Mouse (Mus musculus) megakaryocyte-erythroid progenitor cell, adult 5-6 weeks (primary cell): ENCODE results near the gene Fgd4. TPM values are rescaled to one million over a fixed set of nuclear protein-coding genes. Genes with fewer than 3 reads are reported as not detected.
"Not testable (repeated sequence)": the region's sequence is repeated elsewhere in the genome, so short reads cannot be mapped to it uniquely, and the experiment has no call there.

Experiments
- ATAC-seq: replicated peaks from 2 replicates; pipeline ENCODE4 v1.8.0; 2016; ENCODE audit warnings: mild to moderate bottlenecking, inconsistent platforms; ENCODE audit not compliant: severe bottlenecking, poor library complexity, low FRiP score, low TSS enrichment
- total RNA-seq, 2 experiments: library from RNA; stranded (forward) in 1 of 2; stranded (reverse) in 1 of 2; fragments of 200-1000, 215-1000 nt in 1 of 2; fragments of >200 nt in 1 of 2; fragmentation: Nextera tagmentation in 1 of 2; gene quantifications; 2 replicates each; pipeline ENCODE4 v1.2.3; 2014 to 2017

The Fgd4 gene
- total RNA-seq, 2 experiments from 2014 or later = 2.0 to 2.3 TPM

DNA sequence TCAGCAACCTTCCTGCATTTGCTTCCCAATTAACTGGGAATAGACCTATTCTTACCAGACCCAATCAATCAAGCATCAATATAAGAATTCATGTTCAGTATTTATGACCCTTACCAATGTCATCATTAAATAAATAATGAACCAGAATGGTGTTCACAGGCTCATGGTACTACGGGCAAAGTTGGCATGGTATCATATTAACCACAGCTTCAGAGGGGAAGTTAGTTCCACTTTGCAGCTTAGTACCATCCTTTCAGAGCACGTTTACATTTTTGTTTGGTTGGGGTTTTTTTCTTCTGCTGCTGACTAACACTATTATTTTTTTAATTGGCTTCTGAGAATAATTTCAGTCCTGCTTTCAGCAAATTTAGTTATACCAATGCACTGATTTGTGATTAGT is 51.2 kb downstream of the Fgd4 start:
- no peak for ATAC-seq

DNA sequence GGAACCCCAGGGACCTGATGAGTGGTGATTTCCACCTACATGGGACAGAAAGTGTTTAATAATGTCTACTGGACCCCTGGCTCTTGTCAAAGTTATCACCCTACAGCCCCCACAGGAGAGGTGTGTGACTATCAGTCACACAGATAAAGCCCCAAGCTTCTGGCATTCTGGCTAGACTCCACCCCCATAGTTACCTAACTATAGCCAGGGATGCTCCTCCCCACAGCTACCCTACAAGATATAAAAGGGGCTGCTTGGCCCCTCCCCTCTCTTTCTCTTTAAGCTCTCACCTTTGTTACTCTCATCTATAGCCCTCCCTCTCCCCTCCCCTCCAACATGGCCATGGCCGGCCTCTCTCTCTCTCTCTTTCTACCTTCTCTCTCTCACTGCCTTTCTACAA is 53.7 kb downstream of the Fgd4 start:
- no peak for ATAC-seq

DNA sequence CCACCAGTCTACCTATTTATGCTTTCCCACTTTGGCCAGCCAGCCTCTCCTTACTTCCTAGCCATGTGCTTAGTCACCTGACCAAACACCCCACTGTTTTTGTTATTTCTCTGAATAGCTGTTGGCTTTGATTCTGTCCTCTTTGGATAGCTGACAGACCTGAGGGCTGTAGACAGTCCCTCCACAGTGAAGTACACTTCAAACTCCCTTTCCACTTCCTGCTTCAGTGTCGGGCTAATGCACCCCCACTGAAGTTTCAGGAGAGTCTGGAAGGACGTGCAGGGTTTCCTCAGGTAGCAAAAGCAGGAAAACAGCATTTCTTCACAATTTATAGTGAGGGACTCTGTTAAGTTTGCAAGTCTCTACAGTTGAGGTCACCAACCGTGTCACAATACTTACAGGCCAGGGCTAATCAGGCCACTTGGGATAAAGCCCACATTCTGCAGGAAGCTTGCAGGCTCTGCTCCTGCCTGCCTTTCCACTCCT is 57.4 kb downstream of the Fgd4 start:
- ATAC-seq = no peak

DNA sequence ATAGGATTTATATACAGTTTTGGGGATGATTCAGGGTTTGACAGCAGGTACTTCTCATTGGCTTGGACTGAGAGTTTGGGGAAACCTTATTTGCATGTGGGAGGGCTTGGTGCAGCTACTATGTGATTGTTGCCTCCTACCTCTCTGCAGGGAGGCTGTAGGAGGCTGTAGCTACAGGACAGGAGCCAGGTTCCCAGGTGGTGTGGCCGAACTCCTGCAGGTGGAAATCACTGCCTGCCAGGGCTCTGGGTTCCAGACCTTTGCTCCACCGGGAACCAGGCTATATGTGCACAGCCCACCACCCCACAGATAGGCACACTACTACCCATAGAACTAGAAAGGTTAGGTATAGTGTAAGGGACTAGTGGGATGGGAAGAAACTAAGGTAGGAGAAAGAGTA is 61.0 kb downstream of the Fgd4 start:
- ATAC-seq = not testable (repeated sequence)

DNA sequence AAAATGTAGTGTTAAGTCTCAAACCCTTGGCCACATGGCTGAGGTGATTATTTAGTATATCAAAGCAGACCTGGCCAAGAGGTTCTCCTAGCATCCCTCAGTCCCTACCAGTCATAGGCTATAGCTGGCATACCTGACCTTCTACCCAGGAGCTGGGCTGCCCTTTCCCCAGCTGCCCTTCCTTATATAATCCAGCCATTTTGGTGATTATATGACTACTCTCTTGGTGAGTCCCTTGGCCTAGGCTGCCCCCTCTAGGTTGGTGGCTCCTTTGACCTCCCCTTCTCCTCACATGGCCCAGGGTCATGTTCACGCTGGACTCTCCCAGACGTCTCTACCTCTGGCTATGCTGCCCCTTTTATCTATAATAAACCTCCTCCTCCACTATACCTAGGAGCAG is 65.1 kb downstream of the Fgd4 start:
- no peak for ATAC-seq

DNA sequence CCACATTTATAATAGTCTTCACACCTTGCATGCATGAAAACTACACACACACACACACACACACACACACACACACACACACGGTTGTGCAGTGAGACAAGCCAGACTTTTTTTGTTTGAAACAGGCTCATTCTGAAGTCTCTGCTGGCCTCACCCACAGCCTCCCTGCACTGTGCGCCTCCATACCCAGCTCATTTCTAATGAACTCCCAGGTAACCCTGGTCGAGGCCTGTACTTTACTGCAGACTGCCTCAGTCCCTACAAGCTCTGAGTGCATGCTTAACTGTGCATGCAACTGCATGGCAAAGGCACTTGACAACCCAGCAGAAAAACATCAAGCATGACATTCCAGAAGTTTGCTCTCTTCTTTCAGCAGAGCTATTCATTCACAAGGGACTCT is 72.3 kb downstream of the Fgd4 start:
- no peak for ATAC-seq

DNA sequence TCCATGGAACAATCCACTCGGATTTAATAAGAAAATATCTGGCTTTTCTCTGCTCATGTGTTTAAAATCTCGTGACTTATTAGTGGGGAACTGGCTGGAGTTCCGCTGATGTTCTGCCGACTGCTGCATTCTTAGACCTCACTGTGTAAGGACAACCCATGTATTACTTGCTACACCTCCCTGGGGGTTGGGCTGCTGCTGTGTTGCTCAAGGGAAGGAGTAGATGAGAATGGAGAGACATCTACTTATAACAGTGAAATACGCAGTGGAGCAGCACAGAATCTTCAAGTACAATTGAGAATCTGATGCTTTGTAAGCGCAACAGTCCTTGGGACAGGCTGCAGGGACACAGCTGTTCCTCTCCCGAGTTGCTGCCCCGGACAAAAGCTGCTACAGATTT is 73.1 kb downstream of the Fgd4 start:
- no peak for ATAC-seq

DNA sequence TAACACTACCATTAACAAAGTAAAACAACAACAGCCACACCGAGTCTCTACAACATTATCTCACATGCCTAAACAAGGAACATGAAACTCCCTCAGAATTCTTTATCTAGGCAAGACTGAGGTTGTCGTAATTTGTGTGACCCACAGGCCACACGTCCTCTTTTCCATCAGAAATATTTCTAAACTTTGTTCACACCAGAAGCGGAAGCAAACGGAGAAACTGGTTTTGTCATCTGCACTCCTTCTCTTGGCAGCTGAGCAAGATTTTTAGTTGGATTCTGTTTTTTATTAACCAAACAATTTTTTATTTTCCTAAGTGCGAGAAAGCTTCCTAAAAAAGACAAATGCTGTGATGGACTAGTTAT is 73.6 kb downstream of the Fgd4 start:
- ATAC-seq = no peak

DNA sequence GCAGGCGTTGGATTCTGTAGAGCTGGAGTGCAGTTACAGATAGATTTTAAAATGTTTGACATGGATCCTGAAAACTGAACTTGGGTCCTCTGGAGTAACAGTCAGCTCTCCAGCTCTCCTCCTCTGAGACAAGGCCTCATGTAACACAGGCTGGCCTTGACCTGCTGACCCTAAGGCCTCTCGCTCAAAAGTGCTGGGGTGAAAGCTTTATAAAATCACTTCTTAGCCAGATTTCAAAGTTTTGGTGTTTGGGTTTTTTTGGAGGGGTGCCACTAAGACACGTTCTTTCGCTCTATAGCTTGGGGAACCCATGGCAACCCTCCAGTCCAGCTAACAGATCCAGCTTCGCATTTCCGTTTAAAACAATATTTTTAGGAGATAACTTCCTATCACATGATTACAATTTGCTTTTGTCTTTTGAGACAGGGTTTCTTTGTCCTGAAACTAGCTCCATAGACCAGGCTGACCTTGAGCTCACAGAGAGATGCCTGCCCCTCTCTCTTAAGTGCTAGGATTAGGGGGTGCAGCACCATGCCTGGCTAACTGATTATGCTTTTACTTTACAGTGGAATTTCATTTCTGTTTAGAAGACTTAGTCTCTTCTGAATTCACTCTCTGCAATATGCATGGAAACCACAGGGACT is 74.1 kb downstream of the Fgd4 start:
- no peak for ATAC-seq

DNA sequence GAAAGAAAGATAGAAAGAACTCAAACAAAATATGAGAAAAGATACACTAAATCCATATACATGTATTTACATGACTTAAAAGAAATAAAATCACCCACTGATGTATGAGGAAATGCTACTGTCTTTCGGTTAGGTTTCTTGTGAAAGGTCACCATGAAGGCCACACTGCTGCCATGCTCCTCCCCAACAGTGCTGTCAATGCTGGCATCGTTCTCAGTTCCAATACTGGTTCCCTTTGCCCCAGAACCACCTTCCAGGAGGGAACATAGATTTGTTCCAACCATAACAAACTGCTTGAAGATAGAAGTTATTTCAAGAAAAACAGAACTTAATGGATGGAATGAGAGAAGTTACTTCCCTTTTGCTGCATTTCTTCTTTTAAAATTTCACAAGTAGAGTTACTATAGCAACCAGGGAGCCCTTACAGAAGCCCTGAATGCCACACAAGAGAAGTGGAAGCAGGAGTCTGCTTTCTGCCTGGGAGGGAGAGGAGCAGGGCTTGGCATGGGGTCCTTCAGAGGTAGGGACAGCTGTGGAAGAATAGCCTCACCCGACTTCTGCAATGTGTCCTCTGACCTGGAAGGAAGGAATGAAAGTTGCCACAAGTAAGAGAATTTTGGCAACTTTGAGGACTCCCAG is 75.0 kb downstream of the Fgd4 start:
- ATAC-seq = no peak

DNA sequence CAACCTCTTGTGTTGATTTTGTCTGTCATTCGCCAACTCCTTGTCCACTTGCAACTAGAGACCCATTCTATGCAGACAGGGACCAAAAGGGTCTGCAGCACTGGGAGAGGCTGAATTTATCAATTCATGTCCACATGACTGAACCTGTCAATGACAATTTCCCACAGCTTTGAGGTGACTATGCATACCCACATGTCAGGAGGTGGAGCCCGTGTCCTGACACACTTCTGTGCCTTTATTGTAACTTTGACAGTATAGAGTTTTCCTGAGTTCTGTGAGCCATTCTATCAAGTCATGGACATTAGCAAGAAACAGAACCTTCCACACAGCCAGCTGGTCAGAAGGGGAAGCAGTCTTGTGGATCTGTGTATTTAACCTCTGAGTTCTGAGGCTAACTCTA is 76.7 kb downstream of the Fgd4 start:
- no peak for ATAC-seq

DNA sequence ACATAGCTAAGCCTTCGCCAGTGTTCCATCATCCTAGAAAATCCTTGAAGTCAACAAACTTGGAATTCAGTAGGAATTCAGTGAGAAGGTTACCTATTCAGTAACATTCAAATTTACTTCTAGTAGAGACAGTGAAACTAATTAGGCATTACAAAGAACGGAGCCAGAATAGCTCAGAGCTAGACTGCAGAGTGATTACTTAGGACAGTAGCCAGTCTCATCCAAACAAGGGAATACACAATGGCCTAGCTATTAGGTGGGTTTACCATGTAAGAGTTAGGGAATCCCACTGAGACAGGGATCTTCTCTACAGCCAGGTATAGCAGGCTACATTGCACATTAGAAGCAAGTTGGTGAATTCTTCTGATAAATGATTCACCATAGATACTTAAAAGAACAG is 77.5 kb downstream of the Fgd4 start:
- not testable (repeated sequence) for ATAC-seq

DNA sequence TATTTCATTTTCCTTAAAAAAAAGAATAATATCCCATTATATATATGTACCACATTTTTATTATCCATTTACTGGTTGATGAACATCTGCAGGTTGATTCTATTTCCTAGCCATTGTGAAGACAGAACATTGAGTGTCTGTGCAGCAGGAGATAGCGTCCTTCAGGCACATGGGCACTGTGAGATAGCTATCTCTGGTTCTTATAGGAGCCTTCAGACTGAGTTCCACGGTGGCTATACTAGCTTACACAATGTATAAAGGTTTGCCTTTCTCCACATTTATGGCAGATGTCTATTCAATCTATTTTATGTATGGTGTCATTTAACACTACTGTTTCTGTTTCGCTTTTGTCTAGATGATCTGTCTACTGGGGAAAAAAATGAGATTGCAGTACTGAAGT is 98.9 kb downstream of the Fgd4 start:
- ATAC-seq = peak; percentile 79

DNA sequence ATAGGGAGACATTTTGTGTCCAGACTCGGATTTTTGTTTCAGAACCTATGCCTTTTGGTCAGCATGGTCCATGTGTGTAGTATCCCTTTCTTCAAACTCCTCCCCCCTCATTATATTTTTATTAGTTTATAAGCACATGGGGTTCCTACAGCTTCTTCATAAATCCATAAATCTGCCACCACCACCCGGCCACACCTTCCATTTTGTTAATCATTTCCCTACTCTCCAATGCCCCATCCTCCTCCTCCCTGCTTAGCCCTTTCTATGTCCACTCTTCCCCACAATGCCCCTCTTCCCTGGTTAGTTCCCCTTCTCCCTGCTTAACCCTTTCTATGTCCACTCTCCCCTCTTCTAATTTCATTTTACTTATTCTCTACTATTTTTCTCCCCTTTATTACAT is 99.4 kb downstream of the Fgd4 start:
- ATAC-seq = no peak

DNA sequence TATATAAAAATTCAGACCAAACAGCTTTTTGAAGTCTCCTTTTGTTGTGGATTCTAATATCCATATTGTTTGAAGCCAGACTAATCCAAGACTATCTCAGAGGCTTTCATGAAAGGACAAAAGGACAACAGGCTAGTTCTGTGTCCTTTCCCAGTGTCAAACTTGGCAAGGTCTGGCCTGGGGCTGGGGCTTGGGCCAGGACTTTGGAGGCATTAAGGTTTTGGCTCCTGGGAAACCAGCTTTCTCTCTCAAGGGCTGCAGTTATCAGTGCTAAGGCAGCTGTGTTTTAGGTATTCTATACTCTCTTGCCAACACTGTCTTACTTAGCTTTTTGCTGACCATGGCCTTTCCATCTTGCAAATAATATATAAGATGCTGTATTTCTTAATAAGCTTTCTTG is 101.6 kb downstream of the Fgd4 start:
- ATAC-seq = no peak

DNA sequence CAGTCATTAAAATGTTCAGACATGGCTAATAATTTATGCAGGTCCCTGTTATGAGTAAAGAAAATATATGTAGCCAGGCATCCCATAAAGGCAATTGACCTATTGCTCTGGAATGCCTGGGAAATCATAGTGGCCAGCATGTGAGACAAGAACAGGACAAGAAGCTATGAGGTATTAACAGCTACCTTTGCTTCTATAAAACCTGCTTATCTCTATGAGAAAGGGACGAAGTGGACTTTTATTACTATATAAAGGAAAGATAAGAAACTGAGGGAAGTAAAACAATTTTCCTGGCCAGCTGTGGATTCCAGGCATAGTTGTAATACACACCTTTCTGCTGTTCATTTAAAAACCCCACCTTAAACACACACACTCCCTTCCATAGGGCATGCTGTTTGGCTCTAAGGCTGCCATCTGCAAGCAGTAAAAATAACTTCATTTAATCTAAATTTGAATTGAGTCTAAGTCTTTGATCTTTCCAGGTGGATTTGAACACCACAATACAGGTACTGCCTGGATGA is 114.8 kb downstream of the Fgd4 start:
- no peak for ATAC-seq

DNA sequence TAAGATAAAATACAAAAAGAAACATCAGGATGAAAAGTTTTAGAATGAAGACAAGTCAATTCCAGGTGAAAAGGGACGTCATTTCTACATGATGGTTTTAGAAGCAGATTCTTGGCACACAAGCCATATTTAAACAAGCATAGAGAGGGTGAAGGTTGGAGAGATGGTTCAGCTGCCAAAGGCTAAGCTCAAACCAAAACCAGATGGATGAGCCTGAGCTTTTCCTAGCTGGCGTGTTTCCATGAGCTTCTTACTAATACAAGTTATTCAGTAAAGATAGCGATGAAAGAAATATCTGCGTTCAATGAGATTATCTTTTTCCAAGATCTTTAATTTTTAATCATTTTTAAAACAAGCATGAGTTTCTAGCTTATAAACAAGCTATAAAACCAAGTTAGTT is 115.7 kb downstream of the Fgd4 start:
- ATAC-seq = no peak

DNA sequence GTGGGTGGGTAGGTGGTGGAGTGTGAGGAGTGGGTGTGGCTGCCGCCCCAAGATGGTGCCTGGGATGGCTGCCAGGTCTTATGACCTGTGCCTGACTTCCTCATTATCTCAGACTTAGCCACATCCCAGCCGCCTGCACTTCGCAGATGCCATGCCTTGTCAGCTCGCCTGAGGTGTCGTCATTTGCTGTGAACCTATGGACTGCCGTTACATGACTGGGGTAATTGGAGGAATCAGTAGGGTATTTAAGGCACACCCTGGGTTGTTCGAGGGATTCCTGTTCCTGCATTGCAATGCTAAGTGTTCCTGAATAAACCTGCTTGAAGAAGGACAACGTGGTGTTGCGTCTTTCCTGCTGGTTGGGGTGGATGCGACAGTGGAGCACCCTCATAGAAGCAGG is 126.9 kb downstream of the Fgd4 start:
- ATAC-seq = not testable (repeated sequence)

DNA sequence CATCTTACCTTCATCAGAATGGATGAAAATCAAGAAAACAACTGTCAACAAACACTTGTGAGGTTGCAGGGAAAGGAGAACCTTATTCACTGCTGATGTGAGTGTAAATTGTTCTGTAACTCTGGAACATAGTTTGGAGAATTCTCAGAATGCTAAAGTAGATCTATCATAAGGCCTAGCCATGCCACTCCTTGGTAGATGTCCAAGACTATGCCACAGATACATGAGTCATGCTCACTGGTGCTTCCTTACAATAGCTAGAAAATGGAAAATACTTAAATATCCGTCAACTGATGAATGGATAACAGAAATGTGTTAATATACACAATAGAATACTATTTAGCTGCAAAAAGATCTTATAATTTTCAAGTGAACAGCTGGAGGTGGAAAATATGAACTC is 150.3 kb downstream of the Fgd4 start:
- ATAC-seq = no peak

DNA sequence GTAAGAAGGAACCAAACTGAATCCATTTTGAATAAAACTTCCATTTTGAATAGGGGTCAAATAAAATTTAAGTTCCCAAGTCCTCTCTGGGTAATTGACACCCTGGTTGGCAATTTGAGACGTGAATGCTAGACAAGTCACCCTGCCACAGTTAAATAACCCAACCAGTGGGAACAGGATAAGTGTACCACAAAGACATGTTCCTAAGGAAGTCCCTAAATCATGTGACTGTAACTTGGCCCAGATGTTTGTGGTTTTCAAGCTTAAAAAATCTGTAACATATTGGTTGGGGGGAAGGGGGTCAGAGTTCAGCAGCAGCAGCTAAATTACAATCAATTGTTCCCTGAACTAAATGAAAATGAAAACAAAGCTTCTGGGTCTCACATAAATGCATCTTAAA is 161.9 kb downstream of the Fgd4 start:
- no peak for ATAC-seq

DNA sequence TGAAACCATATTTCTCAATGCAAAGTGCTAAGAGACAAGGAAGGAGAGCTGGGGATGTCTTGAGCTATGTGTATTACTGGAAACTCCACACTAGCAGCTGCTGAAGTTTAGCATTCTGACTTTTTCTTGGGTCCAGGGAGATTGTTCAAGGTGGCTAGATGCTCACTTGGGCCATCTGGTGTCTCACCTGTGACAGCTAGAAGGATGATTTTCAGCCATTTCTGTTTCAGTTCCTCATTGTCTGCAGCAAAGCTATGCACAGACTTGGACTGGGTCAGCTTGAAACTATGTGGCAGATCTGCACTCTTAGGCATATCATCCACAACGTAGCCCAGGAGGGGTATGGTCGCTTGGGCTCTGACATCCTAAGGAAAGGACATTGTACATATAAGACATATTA is 177.9 kb downstream of the Fgd4 start:
- no peak for ATAC-seq
